Mouse (Mus musculus): ENCODE results near the gene Cib1. TPM values are rescaled to one million over a fixed set of nuclear protein-coding genes. Genes with fewer than 3 reads are reported as not detected.

Gene Cib1
- polyA plus RNA-seq, 1 experiment from 2014 or later: 61.9 TPM

GRCm38 (mm10) chr7:80179790-80180189 is 52.8 kb downstream of the Cib1 start:
- Histone ChIP-seq H3K4me3 (no peak overlapping the region), H3K4me1 (no peaks in the 10 kb centered on the region), H3K4me2 (replicated peaks) (no peak overlapping the region), H3K27ac (no peak overlapping the region), H3K9me3 (no peaks in the 10 kb centered on the region), H3K9ac (no peak overlapping the region), H3K27me3 (no peaks in the 10 kb centered on the region), H3K36me3 (no peaks in the 10 kb centered on the region)
- 92% methylated on average over 6 of the region's 6 CpGs for WGBS
- no peak for ATAC-seq (ENCODE audit: low FRiP score, low read depth)

- Histone ChIP-seq H3K27me3 (no peaks in the 10 kb centered on the region), H3K9ac (no peak overlapping the region), H3K4me1 (no peaks in the 10 kb centered on the region), H3K36me3 (no peaks in the 10 kb centered on the region), H3K4me3 (no peak overlapping the region), H3K4me2 (replicated peaks) (no peak overlapping the region), H3K27ac (no peak overlapping the region), H3K9me3 (no peaks in the 10 kb centered on the region)
- no peak for ATAC-seq (ENCODE audit: low FRiP score, low read depth)
- WGBS: 87% methylated on average over 6 of the region's 6 CpGs
Observed at GRCm38 (mm10) chr7:80179327-80179726, 53.3 kb downstream of the Cib1 start.

- Histone ChIP-seq H3K9ac (no peak overlapping the region), H3K27me3 (no peaks in the 10 kb centered on the region), H3K4me2 (replicated peaks) (no peak overlapping the region), H3K4me3 (no peak overlapping the region), H3K4me1 (no peaks in the 10 kb centered on the region), H3K36me3 (no peaks in the 10 kb centered on the region), H3K27ac (no peak overlapping the region), H3K9me3 (no peaks in the 10 kb centered on the region)
- 88% methylated on average over 10 of the region's 10 CpGs for WGBS
- ATAC-seq (ENCODE audit: low FRiP score, low read depth): no peak
Observed at GRCm38 (mm10) chr7:80178037-80178729, 54.4 kb downstream of the Cib1 start.

GRCm38 (mm10) chr7:80177438-80177837 is 55.2 kb downstream of the Cib1 start:
- Histone ChIP-seq H3K4me3 (no peak overlapping the region), H3K4me1 (no peaks in the 10 kb centered on the region), H3K27ac (no peak overlapping the region), H3K9ac (no peak overlapping the region), H3K4me2 (replicated peaks) (no peak overlapping the region), H3K27me3 (no peaks in the 10 kb centered on the region), H3K9me3 (no peaks in the 10 kb centered on the region), H3K36me3 (no peaks in the 10 kb centered on the region)
- no peak for ATAC-seq (ENCODE audit: low FRiP score, low read depth)
- WGBS: 88% methylated on average over 3 of the region's 3 CpGs

Other genes with a start within 250 kb of the Cib1 start
- gene Zfp710, start 208.0 kb downstream of the Cib1 start, polyA plus RNA-seq (2015; fragmentation: Nextera tagmentation; extraction: Ambion mirVana): 15.0 and 15.9 TPM in 2 replicates
- 619 and 631 TPM in 2 replicates for gene Idh2, start 117.4 kb downstream of the Cib1 start, polyA plus RNA-seq (2015; fragmentation: Nextera tagmentation; extraction: Ambion mirVana)
- 14.1 and 15.6 TPM in 2 replicates for gene Sema4b, start 46.0 kb downstream of the Cib1 start, polyA plus RNA-seq (2015; fragmentation: Nextera tagmentation; extraction: Ambion mirVana)
- gene Gdpgp1, start 52 bp upstream of the Cib1 start, polyA plus RNA-seq (2015; fragmentation: Nextera tagmentation; extraction: Ambion mirVana): 3.5 TPM in 2 replicates
- 1.3 and 1.5 TPM in 2 replicates for gene Ttll13, start 13.6 kb upstream of the Cib1 start, polyA plus RNA-seq (2015; fragmentation: Nextera tagmentation; extraction: Ambion mirVana)
- gene Ngrn, start 28.4 kb upstream of the Cib1 start, polyA plus RNA-seq (2015; fragmentation: Nextera tagmentation; extraction: Ambion mirVana): 49.3 and 50.8 TPM in 2 replicates
- 12.1 and 13.1 TPM in 2 replicates for gene Vps33b, start 36.8 kb upstream of the Cib1 start, polyA plus RNA-seq (2015; fragmentation: Nextera tagmentation; extraction: Ambion mirVana)
- 109 and 123 TPM in 2 replicates for gene Prc1, start 61.6 kb upstream of the Cib1 start, polyA plus RNA-seq (2015; fragmentation: Nextera tagmentation; extraction: Ambion mirVana)
- gene Rccd1, start 91.6 kb upstream of the Cib1 start, polyA plus RNA-seq (2015; fragmentation: Nextera tagmentation; extraction: Ambion mirVana): 12.3 and 12.4 TPM in 2 replicates
- gene Unc45a, start 108.2 kb upstream of the Cib1 start, polyA plus RNA-seq (2015; fragmentation: Nextera tagmentation; extraction: Ambion mirVana): 49.7 and 50.4 TPM in 2 replicates
- gene Hddc3, start 110.3 kb upstream of the Cib1 start, polyA plus RNA-seq (2015; fragmentation: Nextera tagmentation; extraction: Ambion mirVana): 21.5 and 23.5 TPM in 2 replicates
- gene Man2a2, start 138.6 kb upstream of the Cib1 start, polyA plus RNA-seq (2015; fragmentation: Nextera tagmentation; extraction: Ambion mirVana): 22.0 and 24.4 TPM in 2 replicates
- gene Fes, start 155.1 kb upstream of the Cib1 start, polyA plus RNA-seq (2015; fragmentation: Nextera tagmentation; extraction: Ambion mirVana): 11.5 and 14.3 TPM in 2 replicates
- gene Furin, start 172.6 kb upstream of the Cib1 start, polyA plus RNA-seq (2015; fragmentation: Nextera tagmentation; extraction: Ambion mirVana): 12.0 and 12.5 TPM in 2 replicates